Mouse (Mus musculus) G1E (cell line): ENCODE data around the gene Usp5.

Experiments used
- CTCF ChIP-seq: IDR thresholded peaks from 2 replicates; pipeline ENCODE4 v1.5.1; 2012; ENCODE audit warnings: low read depth, low read length, inconsistent platforms, mixed read lengths
- TAL1 ChIP-seq: conservative IDR thresholded peaks from 2 replicates; pipeline ENCODE4 v1.6.1; 2012; ENCODE audit warnings: low read depth, low read length, inconsistent platforms, mixed read lengths

DNA sequence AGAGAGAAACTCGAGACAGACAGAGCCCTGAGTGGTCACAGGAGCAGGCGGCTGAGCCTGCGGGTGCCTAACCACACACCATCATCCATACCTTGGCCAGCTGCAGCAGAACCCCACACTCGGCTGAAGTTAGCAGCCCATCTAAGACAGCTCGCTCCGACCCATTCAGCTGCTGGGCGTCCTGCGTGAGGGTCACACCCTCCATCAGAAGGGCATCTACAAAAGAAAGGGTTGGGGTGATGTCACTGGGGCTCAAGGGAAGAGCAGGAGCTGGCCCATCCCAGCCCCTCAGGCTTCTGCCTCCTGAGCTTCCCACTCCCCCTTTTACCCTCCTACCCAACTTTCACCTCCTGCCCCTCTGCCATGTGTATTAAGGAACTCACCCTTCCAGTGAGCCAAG lies 21.3 kb upstream of the Usp5 start:
- TF ChIP-seq CTCF (no peak), TAL1 (no peak)
